8 mouse cellular contexts compared by ENCODE assay signal in genomic region chr19:46136639-46137580, GRCm38 (mm10). TPM values are rescaled to one million over a fixed set of nuclear protein-coding genes. Genes with fewer than 3 reads are reported as not detected.
DNase-seq lines count a peak whose midpoint lies in the region; ATAC-seq and TF ChIP-seq lines count a peak whose summit lies in the region.

No protein-coding gene starts in this region.

- peak; percentile 78 for DNase-seq in Muller cell, postnatal 12 days (ENCODE audit: inconsistent ontology term)
- DNase-seq in c-Kit-positive CD71-positive TER-119-positive erythroid progenitor cells, embryonic 14.5 days (ENCODE audit: low spot score): peak; percentile 85
- DNase-seq in frontal cortex, postnatal 10 days (ENCODE audit: low spot score in 2 of 2): peak; percentile 15 to 53
- peak; percentile 80 for DNase-seq in hindbrain, embryonic 11.5 days (ENCODE audit: low spot score)
- DNase-seq in left cerebral cortex, adult 2 months (ENCODE audit: extremely low spot score in 1 of 2, low spot score in 2 of 2): peak; percentile 53 to 59
- peak; percentile 36 for DNase-seq in right cerebral cortex, postnatal 25 days
- DNase-seq in urinary bladder, postnatal 4 days (ENCODE audit: low spot score in 2 of 2): peak; percentile 45 to 78

- intact Hi-C loops in left cerebral cortex, adult 2 months (cut with DNase I): no loop called here

- H3K9me3 ChIP-seq in hindbrain, embryonic 11.5 days (ENCODE audit: control insufficient read depth, low read length): no peaks in the 10 kb centered on the region

- 3% methylated on average over 49 of the region's 49 CpGs for WGBS in hindbrain, embryonic 11.5 days

- H3K27ac ChIP-seq in hindbrain, embryonic 11.5 days (ENCODE audit: low read depth, low read length): no peak overlapping the region
- no peak overlapping the region for H3K27ac ChIP-seq in left cerebral cortex, adult 2 months

- H3K36me3 ChIP-seq in hindbrain, embryonic 11.5 days (ENCODE audit: control insufficient read depth, insufficient read depth, low read length): no peaks in the 10 kb centered on the region

- no peak overlapping the region for H3K9ac ChIP-seq in hindbrain, embryonic 11.5 days (ENCODE audit: low read depth, low read length)

- peak overlapping the region; percentile 54 for H3K4me3 ChIP-seq in hindbrain, embryonic 11.5 days (ENCODE audit: low read depth, low read length)
- peak overlapping the region; percentile 60 for H3K4me3 ChIP-seq in left cerebral cortex, adult 2 months

- ATAC-seq in hindbrain, embryonic 11.5 days (ENCODE audit: low FRiP score): peak; percentile 31; the same call in 1 of the 2 replicates
- ATAC-seq in megakaryocyte progenitor cell, adult 5-6 weeks (replicated peaks; ENCODE audit: poor library complexity): peak; percentile 90

- peaks cover 14% of the 10 kb centered on the region for H3K4me1 ChIP-seq in hindbrain, embryonic 11.5 days (replicated peaks; ENCODE audit: control insufficient read depth, insufficient read depth, low read length)

- H3K27me3 ChIP-seq in hindbrain, embryonic 11.5 days (ENCODE audit: control insufficient read depth, insufficient read depth, low read length): peaks cover 62% of the 10 kb centered on the region

- TF ChIP-seq CTCF in left cerebral cortex, adult 2 months (IDR thresholded peaks at IDR 0.05): peak; percentile 76

- H3K4me2 ChIP-seq in hindbrain, embryonic 11.5 days (replicated peaks; ENCODE audit: low read depth, low read length): peak overlapping the region; percentile 90

RNA-seq across cellular contexts. Expression of gene Elovl3, which starts 5.2 kb away (rescaled TPM):
- not detected in 2 replicates for polyA plus RNA-seq in hindbrain, embryonic 11.5 days (2014; fragmentation: Nextera tagmentation; extraction: Ambion mirVana)
- not detected for total RNA-seq in left cerebral cortex, adult 2 months (2021)
- not detected in 2 replicates for total RNA-seq in megakaryocyte progenitor cell, adult 5-6 weeks (2015)
- not detected in 2 replicates for total RNA-seq in megakaryocyte progenitor cell, adult 5-6 weeks (2017)

RNA-seq across cellular contexts. Expression of gene Pitx3, which starts 11.2 kb away (rescaled TPM):
- 0.65 and 0.88 TPM in 2 replicates for polyA plus RNA-seq in hindbrain, embryonic 11.5 days (2014; fragmentation: Nextera tagmentation; extraction: Ambion mirVana)
- not detected for total RNA-seq in left cerebral cortex, adult 2 months (2021)
- not detected in 2 replicates for total RNA-seq in megakaryocyte progenitor cell, adult 5-6 weeks (2015)
- total RNA-seq in megakaryocyte progenitor cell, adult 5-6 weeks (2017): not detected in 2 replicates

RNA-seq across cellular contexts. Expression of gene Gbf1, which starts 15.4 kb away (rescaled TPM):
- 43.8 and 63.0 TPM in 2 replicates for polyA plus RNA-seq in hindbrain, embryonic 11.5 days (2014; fragmentation: Nextera tagmentation; extraction: Ambion mirVana)
- 10 to 100 TPM; 90.1 to 95.4 TPM for total RNA-seq in left cerebral cortex, adult 2 months (2021)
- 43.9 and 48.7 TPM in 2 replicates for total RNA-seq in megakaryocyte progenitor cell, adult 5-6 weeks (2015)
- 21.8 and 39.4 TPM in 2 replicates for total RNA-seq in megakaryocyte progenitor cell, adult 5-6 weeks (2017)

Comparison
In these comparisons a context has a peak if more than half of its experiments do, and no peak if none do; other contexts are left out.
1. DNase-seq: peak in every context shown above with its lines; median percentile 85 in c-Kit-positive CD71-positive TER-119-positive erythroid progenitor cells, embryonic 14.5 days; 80 in hindbrain, embryonic 11.5 days; 78 in Muller cell, postnatal 12 days; 62 in urinary bladder, postnatal 4 days; 56 in left cerebral cortex, adult 2 months; 36 in right cerebral cortex, postnatal 25 days; 34 in frontal cortex, postnatal 10 days.